Mouse (Mus musculus) cerebellum, adult 2 months (tissue): ENCODE results near the gene Sdk1. TPM values are rescaled to one million over a fixed set of nuclear protein-coding genes. Genes with fewer than 3 reads are reported as not detected.

Source experiments
- DNase-seq, 2 experiments: peaks; one replicate each; pipeline ENCODE4 v3.0.0; 2021
- H3K27ac ChIP-seq: fragments of 200-500 bp; 2 replicates; pipeline ENCODE4 v1.5.1; 2012; ENCODE audit warnings: low read length, control low read depth, inconsistent platforms; ENCODE audit not compliant: insufficient read depth
- H3K27me3 ChIP-seq: fragments of 200-500 bp; 2 replicates; pipeline ENCODE4 v1.6.1; 2012; ENCODE audit warnings: inconsistent platforms, mild to moderate bottlenecking, low read length, moderate library complexity; ENCODE audit not compliant: control insufficient read depth, insufficient read depth
- H3K4me1 ChIP-seq: fragments of 200-500 bp; 2 replicates; pipeline ENCODE4 v1.6.1; 2011; ENCODE audit warnings: low read length; ENCODE audit not compliant: control insufficient read depth, insufficient read depth
- H3K4me3 ChIP-seq: fragments of 200-500 bp; replicated peaks from 2 replicates; pipeline ENCODE3; 2011; ENCODE audit warnings: mild to moderate bottlenecking, low read depth, low read length, control low read depth; ENCODE audit not compliant: insufficient read depth
- CTCF ChIP-seq: fragments of 200-500 bp; IDR thresholded peaks from 2 replicates; pipeline ENCODE4 v1.5.1; 2011; ENCODE audit warnings: low read depth, mild to moderate bottlenecking, control low read depth, low read length, moderate library complexity, borderline replicate concordance; ENCODE audit not compliant: insufficient read depth
- POLR2A ChIP-seq: fragments of 200-500 bp; IDR thresholded peaks from 2 replicates; pipeline ENCODE4 v1.6.1; 2011; ENCODE audit warnings: low read length, control low read depth, borderline replicate concordance; ENCODE audit not compliant: insufficient read depth
- WGBS: fragments of 180-500 bp; shearing (Covaris S2); methylation state at CpG from one replicate; pipeline ENCODE4 v1.1.7; 2018; 5-methylcytosine and 5-hydroxymethylcytosine counted together
- polyA plus RNA-seq: library from polyadenylated mRNA; depleted of rRNA; stranded (reverse); fragments of >200 nt; gene quantifications from 2 replicates; pipeline ENCODE4 v1.2.3, GENCODE M21; 2012

Gene Sdk1
- polyA plus RNA-seq, 1 experiment = 1.5 TPM

GRCm38 (mm10) chr5:141852175-141852574 lies 610.9 kb downstream of the Sdk1 start:
- 61% methylated on average over 8 of the region's 8 CpGs for WGBS
- peaks cover 2% of the 10 kb centered on the region; the same call in 1 of the 2 replicates for H3K4me1 ChIP-seq
- TF ChIP-seq POLR2A (no peak), CTCF (no peak)

GRCm38 (mm10) chr5:141856447-141856846 lies 615.2 kb downstream of the Sdk1 start:
- no peak overlapping the region for H3K27ac ChIP-seq
- peaks cover 2% of the 10 kb centered on the region; the same call in 1 of the 2 replicates for H3K4me1 ChIP-seq
- no peak overlapping the region for H3K4me3 ChIP-seq
- H3K27me3 ChIP-seq = no peaks in the 10 kb centered on the region
- WGBS = 96% methylated on average over 2 of the region's 2 CpGs
- no peak for TF ChIP-seq POLR2A
- TF ChIP-seq CTCF = no peak
- DNase-seq = no peak

More at GRCm38 (mm10) chr5:141852175-141852574, 610.9 kb downstream of the Sdk1 start:
- Histone ChIP-seq H3K27ac (no peak overlapping the region), H3K27me3 (no peaks in the 10 kb centered on the region), H3K4me3 (no peak overlapping the region)
- no peak for DNase-seq

GRCm38 (mm10) chr5:141857781-141858180 lies 616.5 kb downstream of the Sdk1 start:
- no peak overlapping the region for H3K27ac ChIP-seq

GRCm38 (mm10) chr5:141858406-141859160 lies 617.3 kb downstream of the Sdk1 start:
- 83% methylated on average over 8 of the region's 8 CpGs for WGBS
- TF ChIP-seq CTCF (no peak), POLR2A (no peak)
- H3K4me1 ChIP-seq = peaks cover 2% of the 10 kb centered on the region; the same call in 1 of the 2 replicates
- no peak overlapping the region for H3K27ac ChIP-seq
- no peak overlapping the region for H3K4me3 ChIP-seq
- no peaks in the 10 kb centered on the region for H3K27me3 ChIP-seq
- no peak for DNase-seq

More at GRCm38 (mm10) chr5:141857781-141858180, 616.5 kb downstream of the Sdk1 start:
- peaks cover 2% of the 10 kb centered on the region; the same call in 1 of the 2 replicates for H3K4me1 ChIP-seq
- 97% methylated on average over 1 of the region's 1 CpGs for WGBS
- H3K4me3 ChIP-seq = no peak overlapping the region
- DNase-seq = no peak
- no peaks in the 10 kb centered on the region for H3K27me3 ChIP-seq
- TF ChIP-seq CTCF (no peak), POLR2A (no peak)

GRCm38 (mm10) chr5:141866042-141866441 lies 624.8 kb downstream of the Sdk1 start:
- DNase-seq = no peak
- TF ChIP-seq POLR2A (no peak), CTCF (no peak)
- Histone ChIP-seq H3K4me1 (no peaks in the 10 kb centered on the region), H3K27me3 (no peaks in the 10 kb centered on the region), H3K4me3 (no peak overlapping the region), H3K27ac (no peak overlapping the region)
- 81% methylated on average over 3 of the region's 3 CpGs for WGBS

GRCm38 (mm10) chr5:141873751-141874150 lies 632.5 kb downstream of the Sdk1 start:
- H3K27ac ChIP-seq = no peak overlapping the region
- H3K4me1 ChIP-seq = no peaks in the 10 kb centered on the region
- no peak overlapping the region for H3K4me3 ChIP-seq
- no peak for DNase-seq
- H3K27me3 ChIP-seq = no peaks in the 10 kb centered on the region
- TF ChIP-seq CTCF (no peak), POLR2A (no peak)
- WGBS = 97% methylated on average over 11 of the region's 11 CpGs

- Histone ChIP-seq H3K4me3 (no peak overlapping the region), H3K27ac (no peak overlapping the region), H3K27me3 (no peaks in the 10 kb centered on the region), H3K4me1 (no peaks in the 10 kb centered on the region)
- 61% methylated on average over 5 of the region's 5 CpGs for WGBS
- no peak for TF ChIP-seq CTCF
- no peak for TF ChIP-seq POLR2A
- DNase-seq = no peak
Measured at GRCm38 (mm10) chr5:141880661-141881060, 639.4 kb downstream of the Sdk1 start.

- no peak overlapping the region for H3K27ac ChIP-seq
- WGBS = 52% methylated on average over 3 of the region's 3 CpGs
- no peaks in the 10 kb centered on the region for H3K4me1 ChIP-seq
- no peak for DNase-seq
- H3K4me3 ChIP-seq = no peak overlapping the region
- no peaks in the 10 kb centered on the region for H3K27me3 ChIP-seq
- no peak for TF ChIP-seq CTCF
- TF ChIP-seq POLR2A = no peak
Measured at GRCm38 (mm10) chr5:141884111-141884647, 642.9 kb downstream of the Sdk1 start.
